Mouse (Mus musculus): ENCODE measurements around the gene Cp. TPM values are rescaled to one million over a fixed set of nuclear protein-coding genes. Genes with fewer than 3 reads are reported as not detected.
A peak's percentile ranks its signal among the peaks of the same experiment; 100 is the strongest.
"Not testable (repeated sequence)": the region's sequence is repeated elsewhere in the genome, so short reads cannot be mapped to it uniquely, and the experiment has no call there.

Gene Cp
- polyA plus RNA-seq, 1 experiment: 0.88 TPM

GRCm38 (mm10) chr3:20033761-20034718, 77.2 kb downstream of the Cp start:
- H3K36me3 ChIP-seq (ENCODE audit: control insufficient read depth, insufficient read depth, low read length, poor library complexity, severe bottlenecking): no peaks in the 10 kb centered on the region
- no peak for TF ChIP-seq POLR2A (IDR thresholded peaks at IDR 0.05; ENCODE audit: insufficient read depth, low read length)
- TF ChIP-seq CTCF (IDR thresholded peaks at IDR 0.05; ENCODE audit: low read depth, low read length): no peak
- TF ChIP-seq EP300 (IDR thresholded peaks at IDR 0.05; ENCODE audit: insufficient read depth, low read depth, low read length): no peak
- H3K9me3 ChIP-seq (replicated peaks; ENCODE audit: control insufficient read depth, insufficient read depth, low read length, poor library complexity, severe bottlenecking): no peaks in the 10 kb centered on the region
- H3K27ac ChIP-seq (ENCODE audit: insufficient read depth, low read length): no peak overlapping the region
- H3K27me3 ChIP-seq (ENCODE audit: control insufficient read depth, insufficient read depth, low read length, poor library complexity, severe bottlenecking): no peaks in the 10 kb centered on the region
- H3K9ac ChIP-seq (ENCODE audit: low read depth, poor library complexity, severe bottlenecking): peak overlapping the region; percentile 21
- H3K4me1 ChIP-seq (ENCODE audit: control insufficient read depth, insufficient read depth, low read length): no peaks in the 10 kb centered on the region
- peak overlapping the region; percentile 80 for H3K4me3 ChIP-seq (ENCODE audit: low read depth, low read length)

GRCm38 (mm10) chr3:20034719-20035404, 78.0 kb downstream of the Cp start, which contains the start of gene Hps3:
Hps3 (minus strand) TSS chr3:20035315.
- H3K4me1 ChIP-seq (ENCODE audit: control insufficient read depth, insufficient read depth, low read length): no peaks in the 10 kb centered on the region
- no peaks in the 10 kb centered on the region for H3K27me3 ChIP-seq (ENCODE audit: control insufficient read depth, insufficient read depth, low read length, poor library complexity, severe bottlenecking)
- 0 out of 2 replicates have a peak, but pooled peaks cover 4% of the 10 kb centered on the region for H3K9me3 ChIP-seq (replicated peaks; ENCODE audit: control insufficient read depth, insufficient read depth, low read length, poor library complexity, severe bottlenecking)
- H3K9ac ChIP-seq (ENCODE audit: low read depth, poor library complexity, severe bottlenecking): peak within 1 kb of the TSS; percentile 21
- no peak for TF ChIP-seq POLR2A (IDR thresholded peaks at IDR 0.05; ENCODE audit: insufficient read depth, low read length)
- TF ChIP-seq EP300 (IDR thresholded peaks at IDR 0.05; ENCODE audit: insufficient read depth, low read depth, low read length): no peak; the same call in 1 of the 2 replicates
- TF ChIP-seq CTCF (IDR thresholded peaks at IDR 0.05; ENCODE audit: low read depth, low read length): no peak
- H3K4me3 ChIP-seq (ENCODE audit: low read depth, low read length): peak within 1 kb of the TSS; percentile 80
- H3K36me3 ChIP-seq (ENCODE audit: control insufficient read depth, insufficient read depth, low read length, poor library complexity, severe bottlenecking): no peaks in the 10 kb centered on the region
- H3K27ac ChIP-seq (ENCODE audit: insufficient read depth, low read length): no peak within 1 kb of the TSS

- Histone ChIP-seq H3K36me3 (ENCODE audit: control insufficient read depth, insufficient read depth, low read length, poor library complexity, severe bottlenecking) (no peaks in the 10 kb centered on the region), H3K27ac (ENCODE audit: insufficient read depth, low read length) (no peak overlapping the region), H3K9me3 (replicated peaks; ENCODE audit: control insufficient read depth, insufficient read depth, low read length, poor library complexity, severe bottlenecking) (peaks cover 7% of the 10 kb centered on the region), H3K4me3 (ENCODE audit: low read depth, low read length) (no peak overlapping the region), H3K27me3 (ENCODE audit: control insufficient read depth, insufficient read depth, low read length, poor library complexity, severe bottlenecking) (no peaks in the 10 kb centered on the region), H3K4me1 (ENCODE audit: control insufficient read depth, insufficient read depth, low read length) (no peaks in the 10 kb centered on the region), H3K9ac (ENCODE audit: low read depth, poor library complexity, severe bottlenecking) (no peak overlapping the region)
- no peak for TF ChIP-seq CTCF (IDR thresholded peaks at IDR 0.05; ENCODE audit: low read depth, low read length)
- TF ChIP-seq POLR2A (IDR thresholded peaks at IDR 0.05; ENCODE audit: insufficient read depth, low read length): no peak
- no peak for TF ChIP-seq EP300 (IDR thresholded peaks at IDR 0.05; ENCODE audit: insufficient read depth, low read depth, low read length)
These were observed 79.2 kb downstream of the Cp start for GRCm38 (mm10) chr3:20036069-20036468.

- H3K27me3 ChIP-seq (ENCODE audit: control insufficient read depth, insufficient read depth, low read length, poor library complexity, severe bottlenecking); H3K4me3 ChIP-seq (ENCODE audit: low read depth, low read length); H3K27ac ChIP-seq (ENCODE audit: insufficient read depth, low read length); H3K4me1 ChIP-seq (ENCODE audit: control insufficient read depth, insufficient read depth, low read length); H3K9ac ChIP-seq (ENCODE audit: low read depth, poor library complexity, severe bottlenecking); H3K36me3 ChIP-seq (ENCODE audit: control insufficient read depth, insufficient read depth, low read length, poor library complexity, severe bottlenecking): not testable (repeated sequence)
- peaks cover 26% of the 10 kb centered on the region for H3K9me3 ChIP-seq (replicated peaks; ENCODE audit: control insufficient read depth, insufficient read depth, low read length, poor library complexity, severe bottlenecking)
These were observed 84.6 kb downstream of the Cp start for GRCm38 (mm10) chr3:20041461-20041860.

GRCm38 (mm10) chr3:20044736-20045135, 87.9 kb downstream of the Cp start:
- H3K27ac ChIP-seq (ENCODE audit: insufficient read depth, low read length); H3K4me3 ChIP-seq (ENCODE audit: low read depth, low read length); H3K27me3 ChIP-seq (ENCODE audit: control insufficient read depth, insufficient read depth, low read length, poor library complexity, severe bottlenecking); H3K9ac ChIP-seq (ENCODE audit: low read depth, poor library complexity, severe bottlenecking); H3K36me3 ChIP-seq (ENCODE audit: control insufficient read depth, insufficient read depth, low read length, poor library complexity, severe bottlenecking); H3K4me1 ChIP-seq (ENCODE audit: control insufficient read depth, insufficient read depth, low read length): not testable (repeated sequence)
- H3K9me3 ChIP-seq (replicated peaks; ENCODE audit: control insufficient read depth, insufficient read depth, low read length, poor library complexity, severe bottlenecking): peaks cover 37% of the 10 kb centered on the region
